Mouse (Mus musculus): ENCODE data around the gene D930048N14Rik. TPM values are rescaled to one million over a fixed set of nuclear protein-coding genes. Genes with fewer than 3 reads are reported as not detected.
"Not testable (repeated sequence)": the region's sequence is repeated elsewhere in the genome, so short reads cannot be mapped to it uniquely, and the experiment has no call there.

D930048N14Rik gene
- total RNA-seq, 2 experiments from 2014 or later, result not detected

GRCm38 (mm10) chr11:51648566-51648965, 2.2 kb upstream of the D930048N14Rik start:
- no peak for ATAC-seq (replicated peaks; ENCODE audit: low FRiP score, poor library complexity, severe bottlenecking)

- ATAC-seq (replicated peaks; ENCODE audit: low FRiP score, poor library complexity, severe bottlenecking), result no peak
Observed at GRCm38 (mm10) chr11:51649111-51649888, 1.5 kb upstream of the D930048N14Rik start.

GRCm38 (mm10) chr11:51649889-51650199, 910 bp upstream of the D930048N14Rik start:
- ATAC-seq (replicated peaks; ENCODE audit: low FRiP score, poor library complexity, severe bottlenecking), result no peak

- no peak for ATAC-seq (replicated peaks; ENCODE audit: low FRiP score, poor library complexity, severe bottlenecking)
Observed at GRCm38 (mm10) chr11:51650261-51650660, 493 bp upstream of the D930048N14Rik start.

- no peak for ATAC-seq (replicated peaks; ENCODE audit: low FRiP score, poor library complexity, severe bottlenecking)
Observed at GRCm38 (mm10) chr11:51652889-51653418, 2.2 kb downstream of the D930048N14Rik start.

- ATAC-seq (replicated peaks; ENCODE audit: low FRiP score, poor library complexity, severe bottlenecking), result no peak
Observed at GRCm38 (mm10) chr11:51653736-51654135, 3.0 kb downstream of the D930048N14Rik start.

GRCm38 (mm10) chr11:51654891-51655290, 4.1 kb downstream of the D930048N14Rik start:
- no peak for ATAC-seq (replicated peaks; ENCODE audit: low FRiP score, poor library complexity, severe bottlenecking)

- no peak for ATAC-seq (replicated peaks; ENCODE audit: low FRiP score, poor library complexity, severe bottlenecking)
Observed at GRCm38 (mm10) chr11:51656798-51657521, 6.2 kb downstream of the D930048N14Rik start.

- ATAC-seq (replicated peaks; ENCODE audit: low FRiP score, poor library complexity, severe bottlenecking), result no peak
Observed at GRCm38 (mm10) chr11:51658291-51658690, 7.5 kb downstream of the D930048N14Rik start.

- ATAC-seq (replicated peaks; ENCODE audit: low FRiP score, poor library complexity, severe bottlenecking), result peak; percentile 88
Observed at GRCm38 (mm10) chr11:51658705-51659104, 8.0 kb downstream of the D930048N14Rik start.

- no peak for ATAC-seq (replicated peaks; ENCODE audit: low FRiP score, poor library complexity, severe bottlenecking)
Observed at GRCm38 (mm10) chr11:51661867-51662365, 11.2 kb downstream of the D930048N14Rik start.

- ATAC-seq (replicated peaks; ENCODE audit: low FRiP score, poor library complexity, severe bottlenecking), result no peak
Observed at GRCm38 (mm10) chr11:51662632-51663031, 11.9 kb downstream of the D930048N14Rik start.

GRCm38 (mm10) chr11:51664747-51665146, 14.0 kb downstream of the D930048N14Rik start:
- ATAC-seq (replicated peaks; ENCODE audit: low FRiP score, poor library complexity, severe bottlenecking), result not testable (repeated sequence)

GRCm38 (mm10) chr11:51670846-51671245, 20.1 kb downstream of the D930048N14Rik start:
- ATAC-seq (replicated peaks; ENCODE audit: low FRiP score, poor library complexity, severe bottlenecking), result no peak

- ATAC-seq (replicated peaks; ENCODE audit: low FRiP score, poor library complexity, severe bottlenecking), result no peak
Observed at GRCm38 (mm10) chr11:51671376-51671775, 20.6 kb downstream of the D930048N14Rik start.

GRCm38 (mm10) chr11:51673291-51673690, 22.5 kb downstream of the D930048N14Rik start:
- no peak for ATAC-seq (replicated peaks; ENCODE audit: low FRiP score, poor library complexity, severe bottlenecking)

GRCm38 (mm10) chr11:51675386-51675785, 24.6 kb downstream of the D930048N14Rik start:
- ATAC-seq (replicated peaks; ENCODE audit: low FRiP score, poor library complexity, severe bottlenecking), result no peak

- no peak for ATAC-seq (replicated peaks; ENCODE audit: low FRiP score, poor library complexity, severe bottlenecking)
Observed at GRCm38 (mm10) chr11:51677737-51678418, 27.1 kb downstream of the D930048N14Rik start.

GRCm38 (mm10) chr11:51679466-51679865, 28.7 kb downstream of the D930048N14Rik start:
- no peak for ATAC-seq (replicated peaks; ENCODE audit: low FRiP score, poor library complexity, severe bottlenecking)

- ATAC-seq (replicated peaks; ENCODE audit: low FRiP score, poor library complexity, severe bottlenecking), result peak; percentile 87
Observed at GRCm38 (mm10) chr11:51681324-51681975, 30.7 kb downstream of the D930048N14Rik start.

Data from erythroid progenitor cell, adult 5-6 weeks (primary cell).